Mouse (Mus musculus) lung, postnatal 10 days (tissue): Measurements from ENCODE around the gene Gm648.
"Not testable (repeated sequence)": the region's sequence is repeated elsewhere in the genome, so short reads cannot be mapped to it uniquely, and the experiment has no call there.

Experiments used
- DNase-seq: peaks from one replicate; pipeline ENCODE4 v3.0.0; 2021

The Gm648 gene

GRCm38 (mm10) chrX:56549506-56549905 lies at the start of gene Gm648:
TSS of gene Gm648 (minus strand) at chrX:56549606.
- no peak for DNase-seq

- DNase-seq: peak; percentile 95
Observed at GRCm38 (mm10) chrX:56597887-56598640, 48.7 kb upstream of the Gm648 start, which contains the start of gene Mmgt1. TSS of gene Mmgt1 (minus strand) at chrX:56598069.

- peak; percentile 29 for DNase-seq
Observed at GRCm38 (mm10) chrX:56597219-56597886, 47.9 kb upstream of the Gm648 start.

- DNase-seq: no peak
Observed at GRCm38 (mm10) chrX:56578200-56578599, 28.8 kb upstream of the Gm648 start.

GRCm38 (mm10) chrX:56572465-56572864 lies 23.1 kb upstream of the Gm648 start:
- peak; percentile 15 for DNase-seq

- DNase-seq: no peak
Observed at GRCm38 (mm10) chrX:56553584-56553983, 4.2 kb upstream of the Gm648 start.

- peak; percentile 30 for DNase-seq
Observed at GRCm38 (mm10) chrX:56537162-56537561, 12.2 kb downstream of the Gm648 start.

- DNase-seq: peak; percentile 68
Observed at GRCm38 (mm10) chrX:56531266-56531665, 18.1 kb downstream of the Gm648 start.

GRCm38 (mm10) chrX:56524442-56524841 lies 25.0 kb downstream of the Gm648 start, which contains the start of gene Gm10477:
TSS of gene Gm10477 (plus strand) at chrX:56524742.
- DNase-seq: not testable (repeated sequence)

GRCm38 (mm10) chrX:56497241-56497640 lies 52.2 kb downstream of the Gm648 start:
- DNase-seq: no peak
